Mouse (Mus musculus) embryonic facial prominence, embryonic 14.5 days (tissue): ENCODE data around the gene Neurl3. TPM values are rescaled to one million over a fixed set of nuclear protein-coding genes. Genes with fewer than 3 reads are reported as not detected.
A peak's percentile ranks its signal among the peaks of the same experiment; 100 is the strongest.

Source experiments
- ATAC-seq: fragments of 200-750 bp; cut with Nextera tagmentation; 2 replicates; pipeline ENCODE4 v1.8.0; 2017; ENCODE audit warnings: low read depth, moderate number of reproducible peaks, moderate TSS enrichment
- DNase-seq: peaks from one replicate; pipeline ENCODE4 v3.0.0-alpha.2; 2015; ENCODE audit warnings: low spot score
- H3K27ac ChIP-seq: fragments of 300-500 bp; sonication (generic); replicated peaks from 2 replicates; pipeline ENCODE4 v1.5.1; 2014; ENCODE audit warnings: low read depth, mild to moderate bottlenecking, low read length, moderate library complexity
- H3K27me3 ChIP-seq: fragments of 300-500 bp; sonication (generic); replicated peaks from 2 replicates; pipeline ENCODE4 v1.6.1; 2014; ENCODE audit warnings: low read length; ENCODE audit not compliant: control insufficient read depth, insufficient read depth
- H3K36me3 ChIP-seq: fragments of 300-500 bp; sonication (generic); 2 replicates; pipeline ENCODE4 v1.6.1; 2014; ENCODE audit warnings: low read length, mixed read lengths; ENCODE audit not compliant: control insufficient read depth, insufficient read depth
- H3K4me1 ChIP-seq: fragments of 300-500 bp; sonication (generic); 2 replicates; pipeline ENCODE4 v1.6.1; 2014; ENCODE audit warnings: antibody characterized with exemption, low read length; ENCODE audit not compliant: control insufficient read depth, insufficient read depth
- H3K4me2 ChIP-seq: fragments of 300-500 bp; sonication (generic); 2 replicates; pipeline ENCODE4 v1.6.1; 2014; ENCODE audit warnings: low read depth, mild to moderate bottlenecking, low read length, moderate library complexity, mixed read lengths
- H3K4me3 ChIP-seq: fragments of 300-500 bp; sonication (generic); 2 replicates; pipeline ENCODE4 v1.5.1; 2014; ENCODE audit warnings: low read depth, mild to moderate bottlenecking, low read length
- H3K9ac ChIP-seq: fragments of 300-500 bp; sonication (generic); 2 replicates; pipeline ENCODE4 v1.6.1; 2014; ENCODE audit warnings: low read depth, mild to moderate bottlenecking, low read length, moderate library complexity, mixed read lengths
- H3K9me3 ChIP-seq: fragments of 300-500 bp; sonication (generic); 2 replicates; pipeline ENCODE4 v1.6.1; 2016; ENCODE audit warnings: low read length; ENCODE audit not compliant: control insufficient read depth
- WGBS: fragments of 180-500 bp; shearing (Covaris S2); extraction: QIAGEN DNeasy Blood & Tissue Kit; methylation state at CpG from one replicate; pipeline ENCODE4 v1.1.7; 2014; 5-methylcytosine and 5-hydroxymethylcytosine counted together
- polyA plus RNA-seq: library from polyadenylated mRNA; unstranded; fragments of >200 nt; fragmentation: Nextera tagmentation; extraction: Ambion mirVana; gene quantifications from 2 replicates; pipeline ENCODE4 v1.2.1, GENCODE M21; 2014

The Neurl3 gene
- polyA plus RNA-seq, 1 experiment from 2014 or later = 2.1 TPM

DNA sequence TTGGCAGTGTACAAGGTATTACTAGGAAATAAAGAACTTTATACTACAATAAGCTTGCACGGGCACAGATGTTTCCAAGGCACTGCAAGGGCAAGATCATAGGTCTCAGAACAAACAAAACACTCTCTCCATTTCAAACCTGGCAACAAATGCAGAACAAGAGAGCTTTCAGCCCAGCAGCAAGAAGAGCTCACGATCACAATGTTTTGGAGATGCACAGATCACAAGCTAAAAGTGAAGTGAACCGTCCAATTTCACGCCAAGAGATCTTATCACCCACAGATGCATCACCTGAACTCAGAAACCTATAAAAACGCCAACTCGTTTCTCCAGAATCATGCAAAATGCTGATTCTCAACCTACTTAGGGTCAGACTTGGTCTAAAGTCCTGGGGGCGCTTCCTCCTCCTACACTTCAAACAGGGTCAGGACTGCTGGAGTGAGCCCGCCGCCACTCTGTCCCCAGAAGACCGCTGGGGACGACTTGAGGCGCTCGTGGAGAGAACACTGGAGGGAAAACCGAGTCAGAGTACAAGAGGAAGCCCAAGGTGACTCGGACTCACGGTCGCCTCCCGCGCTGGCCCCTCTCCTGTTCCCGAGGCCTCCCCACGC, 30.9 kb downstream of the Neurl3 start:
- Histone ChIP-seq H3K27ac (peak overlapping the region; percentile 79), H3K4me3 (peak overlapping the region; percentile 77), H3K36me3 (no peaks in the 10 kb centered on the region), H3K27me3 (no peaks in the 10 kb centered on the region), H3K9me3 (no peaks in the 10 kb centered on the region), H3K4me1 (peaks cover 11% of the 10 kb centered on the region), H3K9ac (peak overlapping the region; percentile 84), H3K4me2 (peak overlapping the region; percentile 59)
- WGBS = 2% methylated on average over 20 of the region's 21 CpGs
- peak; percentile 41 for ATAC-seq
- DNase-seq = no peak

GRCm38 (mm10) chr1:36241903-36242429, 32.5 kb downstream of the Neurl3 start:
- Histone ChIP-seq H3K9ac (peak overlapping the region; percentile 2; the same call in 1 of the 2 replicates), H3K27me3 (no peaks in the 10 kb centered on the region), H3K4me2 (no peak overlapping the region), H3K4me3 (no peak overlapping the region), H3K27ac (no peak overlapping the region), H3K36me3 (no peaks in the 10 kb centered on the region), H3K4me1 (peaks cover 11% of the 10 kb centered on the region), H3K9me3 (no peaks in the 10 kb centered on the region)
- DNase-seq (no peak), ATAC-seq (no peak)
- 90% methylated on average over 15 of the region's 15 CpGs for WGBS

DNA sequence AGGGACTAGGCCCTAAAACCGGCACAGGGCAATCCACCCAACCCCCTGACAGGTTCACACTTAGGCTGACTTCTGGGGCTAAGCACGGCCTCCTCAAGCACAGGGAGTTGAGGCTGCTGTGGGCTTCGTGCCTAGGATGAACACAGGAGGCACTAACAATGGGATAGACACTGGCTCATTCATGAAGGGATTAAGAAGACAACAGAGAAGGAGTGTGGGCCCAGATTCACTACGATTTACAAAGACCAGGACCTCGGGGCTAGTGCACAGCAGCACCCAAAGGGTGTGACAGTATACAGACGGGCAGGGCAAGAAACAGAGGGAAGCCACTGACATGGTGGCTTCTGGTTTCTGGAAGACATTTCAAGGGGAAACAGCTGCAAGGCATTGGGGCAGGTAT, 34.3 kb downstream of the Neurl3 start:
- no peak overlapping the region for H3K4me3 ChIP-seq
- no peaks in the 10 kb centered on the region for H3K27me3 ChIP-seq

DNA sequence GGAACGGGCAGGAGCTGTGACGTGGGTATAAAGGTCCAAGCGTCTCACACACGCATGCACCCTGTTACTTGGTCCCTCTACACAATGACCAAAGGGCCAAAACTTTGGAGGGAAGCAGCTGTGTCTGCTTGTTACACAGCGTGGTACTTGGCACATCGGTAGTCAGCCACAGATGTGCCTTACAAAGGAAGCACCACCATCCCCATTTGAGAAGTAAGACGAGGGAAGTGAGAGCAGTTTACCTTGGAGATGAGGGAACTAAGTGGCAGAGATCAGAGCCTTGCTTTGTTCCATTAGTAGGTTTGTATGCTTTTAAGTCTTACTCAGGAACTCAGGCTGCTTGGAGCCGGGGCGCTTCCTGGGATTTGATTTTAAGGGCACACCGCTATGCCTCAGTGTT, 35.1 kb downstream of the Neurl3 start:
- WGBS = 95% methylated on average over 10 of the region's 10 CpGs
- Histone ChIP-seq H3K36me3 (peaks cover 4% of the 10 kb centered on the region; the same call in 1 of the 2 replicates), H3K4me2 (no peak overlapping the region), H3K27ac (no peak overlapping the region), H3K9me3 (no peaks in the 10 kb centered on the region), H3K4me1 (peaks cover 11% of the 10 kb centered on the region), H3K27me3 (no peaks in the 10 kb centered on the region), H3K4me3 (no peak overlapping the region), H3K9ac (no peak overlapping the region)
- ATAC-seq = no peak
- DNase-seq = no peak

More for the DNA sequence above, 34.3 kb downstream of the Neurl3 start:
- Histone ChIP-seq H3K36me3 (no peaks in the 10 kb centered on the region), H3K4me1 (peaks cover 11% of the 10 kb centered on the region), H3K9me3 (no peaks in the 10 kb centered on the region), H3K9ac (no peak overlapping the region), H3K27ac (no peak overlapping the region), H3K4me2 (no peak overlapping the region)
- 59% methylated on average over 6 of the region's 6 CpGs for WGBS
- no peak for ATAC-seq
- no peak for DNase-seq

DNA sequence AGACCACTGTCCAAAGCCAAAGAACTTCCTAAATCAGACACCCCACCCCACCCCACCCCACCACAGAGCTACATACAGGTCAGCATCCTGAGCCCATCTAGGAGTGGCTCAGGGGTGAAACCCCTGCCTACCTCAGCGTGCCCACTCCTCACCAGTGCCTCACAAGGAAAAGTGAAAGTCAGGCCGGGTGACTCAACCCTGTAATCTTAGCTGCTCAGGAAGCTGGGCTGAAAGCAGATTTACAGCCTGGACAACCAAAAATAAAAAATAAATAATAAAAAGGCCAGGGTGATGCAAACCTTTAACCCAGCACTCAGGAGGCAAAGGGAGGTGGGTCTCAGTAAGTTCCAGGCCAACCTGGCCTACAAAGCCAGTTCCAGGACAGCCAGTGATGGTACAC, 38.6 kb downstream of the Neurl3 start:
- Histone ChIP-seq H3K4me1 (no peaks in the 10 kb centered on the region), H3K4me3 (no peak overlapping the region), H3K9me3 (no peaks in the 10 kb centered on the region), H3K4me2 (no peak overlapping the region), H3K27me3 (no peaks in the 10 kb centered on the region), H3K9ac (no peak overlapping the region), H3K27ac (no peak overlapping the region), H3K36me3 (peaks cover 19% of the 10 kb centered on the region; the same call in 1 of the 2 replicates)
- DNase-seq (no peak), ATAC-seq (no peak)
- WGBS = 85% methylated on average over 2 of the region's 2 CpGs

DNA sequence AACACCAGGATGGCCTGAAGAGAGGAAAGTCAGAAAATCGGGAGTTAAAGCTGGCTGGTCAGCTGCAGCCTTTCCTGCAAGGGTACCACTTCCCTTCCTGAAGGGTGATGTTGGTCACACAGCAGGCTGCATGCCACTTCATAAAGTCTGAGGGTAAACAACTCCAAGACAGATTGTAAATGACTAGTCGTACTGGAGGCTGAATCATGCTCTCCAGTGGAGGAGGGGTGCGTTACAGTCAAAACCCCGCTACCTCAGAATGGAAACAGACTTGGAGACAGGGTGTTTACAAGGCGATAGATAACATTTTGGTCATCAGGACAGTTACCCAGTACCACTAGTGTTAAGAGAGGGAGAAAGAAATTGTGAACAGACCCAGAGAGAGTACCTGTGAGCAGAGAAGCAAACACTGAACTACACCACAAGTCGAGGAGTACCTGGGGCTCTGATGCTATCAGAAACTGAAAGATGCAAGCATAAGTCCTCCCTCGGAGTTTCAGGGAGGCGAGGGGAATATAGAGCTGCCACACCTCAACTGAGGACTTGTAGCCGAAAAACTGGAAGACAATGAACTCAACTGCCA, 39.3 kb downstream of the Neurl3 start:
- H3K4me3 ChIP-seq = no peak overlapping the region
- H3K27ac ChIP-seq = no peak overlapping the region
- peaks cover 24% of the 10 kb centered on the region; the same call in 1 of the 2 replicates for H3K36me3 ChIP-seq
- ATAC-seq = no peak
- no peaks in the 10 kb centered on the region for H3K9me3 ChIP-seq
- DNase-seq = no peak
- no peak overlapping the region for H3K9ac ChIP-seq
- no peaks in the 10 kb centered on the region for H3K4me1 ChIP-seq
- H3K27me3 ChIP-seq = no peaks in the 10 kb centered on the region
- no peak overlapping the region for H3K4me2 ChIP-seq
- 83% methylated on average over 9 of the region's 9 CpGs for WGBS

GRCm38 (mm10) chr1:36233218-36233617, 41.3 kb downstream of the Neurl3 start:
- WGBS = 84% methylated on average over 6 of the region's 6 CpGs
- no peak for ATAC-seq

GRCm38 (mm10) chr1:36230919-36231705, 43.4 kb downstream of the Neurl3 start:
- no peak overlapping the region for H3K4me3 ChIP-seq
- peaks cover 53% of the 10 kb centered on the region for H3K36me3 ChIP-seq
- DNase-seq (no peak), ATAC-seq (no peak)
- H3K27me3 ChIP-seq = no peaks in the 10 kb centered on the region
- no peak overlapping the region for H3K4me2 ChIP-seq
- H3K9me3 ChIP-seq = no peaks in the 10 kb centered on the region
- no peaks in the 10 kb centered on the region for H3K4me1 ChIP-seq
- whole genome bisulfite sequencing = 90% methylated on average over 7 of the region's 7 CpGs
- no peak overlapping the region for H3K27ac ChIP-seq
- no peak overlapping the region for H3K9ac ChIP-seq

More at GRCm38 (mm10) chr1:36233218-36233617, 41.3 kb downstream of the Neurl3 start:
- peaks cover 38% of the 10 kb centered on the region; the same call in 1 of the 2 replicates for H3K36me3 ChIP-seq
- no peaks in the 10 kb centered on the region for H3K27me3 ChIP-seq
- H3K4me1 ChIP-seq = no peaks in the 10 kb centered on the region
- no peak overlapping the region for H3K27ac ChIP-seq
- H3K4me3 ChIP-seq = no peak overlapping the region
- DNase-seq = no peak
- no peaks in the 10 kb centered on the region for H3K9me3 ChIP-seq
- no peak overlapping the region for H3K9ac ChIP-seq
- H3K4me2 ChIP-seq = no peak overlapping the region
